Mouse (Mus musculus) stomach, postnatal 0 days (tissue): Measurements from ENCODE around the gene Naa80.

Source experiments
- CTCF ChIP-seq: IDR thresholded peaks from 2 replicates; pipeline ENCODE4 v1.5.1; 2016; ENCODE audit warnings: antibody characterized with exemption, low read depth, mild to moderate bottlenecking, moderate library complexity
- EP300 ChIP-seq: optimal IDR thresholded peaks from 2 replicates; pipeline ENCODE3; 2016; ENCODE audit warnings: antibody characterized with exemption

DNA sequence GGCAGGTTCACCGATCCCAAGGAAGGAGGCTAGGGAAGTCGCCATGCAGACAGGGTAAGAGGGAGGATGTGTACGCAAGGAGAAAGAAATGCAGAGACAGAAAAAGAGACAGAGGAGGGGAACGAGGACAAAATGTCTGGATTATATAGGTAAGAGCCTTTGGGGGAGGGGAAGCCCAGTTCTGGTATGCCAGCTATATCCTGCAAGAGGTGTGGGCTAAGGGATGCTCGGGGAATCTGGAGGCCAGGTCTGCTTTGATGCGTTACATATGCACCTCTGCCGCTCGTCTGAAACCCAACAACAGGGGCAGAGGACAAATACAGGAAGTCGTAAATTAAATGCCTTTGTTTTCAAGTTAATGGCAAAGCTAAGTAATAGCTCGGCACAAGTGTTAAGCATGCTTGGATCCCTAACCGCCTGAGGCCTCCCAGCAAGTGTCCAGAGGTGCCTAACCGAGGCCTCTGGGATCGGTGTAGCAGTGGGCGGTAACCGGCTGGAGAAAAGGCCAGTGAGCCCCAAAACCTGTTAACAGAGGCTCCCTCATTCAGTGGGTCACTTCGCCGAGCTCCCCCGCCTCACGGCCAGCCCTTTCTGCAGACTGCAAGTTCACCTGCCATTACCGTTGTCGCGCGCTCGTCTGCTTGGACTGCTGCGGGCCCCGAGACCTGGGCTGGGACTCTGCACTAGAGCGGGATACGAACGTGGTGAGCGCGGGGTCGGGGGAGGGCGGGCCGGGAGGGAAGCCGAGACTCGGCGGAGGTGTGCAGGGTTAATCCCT lies 25.0 kb upstream of the Naa80 start:
- TF ChIP-seq EP300: no peak
- no peak for TF ChIP-seq CTCF
